Mouse (Mus musculus): ENCODE measurements around the gene Sdhaf2.

DNA sequence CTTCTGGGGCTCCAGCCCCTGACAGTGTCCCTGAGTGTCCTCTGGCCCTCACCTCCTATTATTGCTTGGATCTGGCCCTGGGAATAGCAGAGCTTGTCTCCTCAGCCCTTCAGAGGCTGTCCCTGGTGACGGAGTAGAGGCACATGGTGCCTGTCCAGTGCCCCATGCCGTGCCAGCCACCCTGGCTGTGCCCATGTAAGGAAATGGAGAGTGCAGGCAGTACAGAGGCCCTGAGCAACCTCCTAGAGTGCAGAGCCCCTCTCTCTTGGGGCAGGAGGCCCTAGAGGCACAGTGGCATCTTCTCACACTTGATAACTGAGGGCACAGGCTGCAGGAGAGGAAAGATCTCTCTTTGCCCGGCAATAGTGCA, 70.5 kb downstream of the Sdhaf2 start:
- TF ChIP-seq CTCF (IDR thresholded peaks at IDR 0.05; ENCODE audit: borderline replicate concordance, control insufficient read depth, extremely low read depth, insufficient read depth, low read length, poor library complexity) (no peak), POLR2A (IDR thresholded peaks at IDR 0.05; ENCODE audit: control insufficient read depth, extremely low read depth, insufficient read depth, low read length, poor library complexity) (no peak)

All from thymus, adult 2 months (tissue).